Mouse (Mus musculus) hindbrain, embryonic 11.5 days (tissue): Measurements from ENCODE around the gene Entr1. TPM values are rescaled to one million over a fixed set of nuclear protein-coding genes. Genes with fewer than 3 reads are reported as not detected.
A peak's percentile ranks its signal among the peaks of the same experiment; 100 is the strongest.

Experiments
- ATAC-seq: fragments of 200-750 bp; cut with Nextera tagmentation; 2 replicates; pipeline ENCODE4 v1.8.0; 2017; ENCODE audit warnings: mild to moderate bottlenecking, moderate TSS enrichment, moderate library complexity; ENCODE audit not compliant: low FRiP score
- DNase-seq: peaks from one replicate; pipeline ENCODE4 v3.0.0-alpha.2; 2015; ENCODE audit warnings: low spot score
- H3K27ac ChIP-seq: fragments of 300-500 bp; sonication (generic); 2 replicates; pipeline ENCODE4 v1.5.1; 2014; ENCODE audit warnings: mild to moderate bottlenecking, low read depth, low read length
- H3K27me3 ChIP-seq: fragments of 300-500 bp; sonication (generic); 2 replicates; pipeline ENCODE4 v1.6.1; 2014; ENCODE audit warnings: mild to moderate bottlenecking, low read length, moderate library complexity, mixed read lengths; ENCODE audit not compliant: control insufficient read depth, insufficient read depth
- H3K36me3 ChIP-seq: fragments of 300-500 bp; sonication (generic); 2 replicates; pipeline ENCODE4 v1.6.1; 2014; ENCODE audit warnings: mild to moderate bottlenecking, low read length, moderate library complexity, mixed read lengths; ENCODE audit not compliant: control insufficient read depth, insufficient read depth
- H3K4me1 ChIP-seq: fragments of 300-500 bp; sonication (generic); replicated peaks from 2 replicates; pipeline ENCODE4 v1.6.1; 2014; ENCODE audit warnings: low read length, mixed read lengths; ENCODE audit not compliant: control insufficient read depth, insufficient read depth
- H3K4me2 ChIP-seq: fragments of 300-500 bp; sonication (generic); replicated peaks from 2 replicates; pipeline ENCODE4 v1.6.1; 2014; ENCODE audit warnings: mild to moderate bottlenecking, low read depth, low read length
- H3K4me3 ChIP-seq: fragments of 300-500 bp; sonication (generic); 2 replicates; pipeline ENCODE4 v1.5.1; 2014; ENCODE audit warnings: low read depth, low read length
- H3K9ac ChIP-seq: fragments of 300-500 bp; sonication (generic); 2 replicates; pipeline ENCODE4 v1.6.1; 2014; ENCODE audit warnings: low read depth, low read length
- H3K9me3 ChIP-seq: fragments of 300-500 bp; sonication (generic); 2 replicates; pipeline ENCODE4 v1.6.1; 2016; ENCODE audit warnings: low read length; ENCODE audit not compliant: control insufficient read depth
- WGBS: fragments of 180-500 bp; shearing (Covaris S2); extraction: QIAGEN DNeasy Blood & Tissue Kit; methylation state at CpG from one replicate; pipeline ENCODE4 v1.1.7; 2014; 5-methylcytosine and 5-hydroxymethylcytosine counted together
- polyA plus RNA-seq: library from polyadenylated mRNA; unstranded; fragments of >200 nt; fragmentation: Nextera tagmentation; extraction: Ambion mirVana; gene quantifications from 2 replicates; pipeline ENCODE4 v1.2.1, GENCODE M21; 2014

Entr1 gene
- polyA plus RNA-seq, 1 experiment from 2014 or later: 140 TPM

DNA sequence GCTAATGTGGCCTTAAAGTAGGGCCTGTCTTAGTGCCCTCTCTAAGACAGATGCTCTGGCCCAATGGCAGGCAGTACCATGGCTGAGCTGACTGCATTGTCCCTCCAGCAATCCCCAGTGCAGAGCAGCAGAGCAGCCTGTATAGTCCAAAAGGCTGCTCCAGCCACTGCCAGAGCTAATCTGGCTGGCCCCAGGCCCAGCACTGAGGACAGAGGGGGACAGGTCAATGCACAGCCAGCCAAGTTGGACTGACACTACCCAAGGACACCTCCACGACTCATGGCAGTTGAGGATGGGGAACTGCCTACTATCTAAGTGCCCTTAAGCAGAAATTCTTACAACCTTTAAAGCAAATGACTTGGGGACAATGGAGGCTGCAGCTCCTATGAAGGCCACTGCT, 20.5 kb downstream of the Entr1 start:
- Histone ChIP-seq H3K4me2 (no peak overlapping the region), H3K27ac (no peak overlapping the region), H3K9me3 (no peaks in the 10 kb centered on the region), H3K9ac (no peak overlapping the region), H3K27me3 (no peaks in the 10 kb centered on the region), H3K4me3 (no peak overlapping the region), H3K36me3 (peaks cover 18% of the 10 kb centered on the region), H3K4me1 (no peaks in the 10 kb centered on the region)
- 76% methylated on average over 1 of the region's 1 CpGs for WGBS
- DNase-seq (no peak), ATAC-seq (no peak)

DNA sequence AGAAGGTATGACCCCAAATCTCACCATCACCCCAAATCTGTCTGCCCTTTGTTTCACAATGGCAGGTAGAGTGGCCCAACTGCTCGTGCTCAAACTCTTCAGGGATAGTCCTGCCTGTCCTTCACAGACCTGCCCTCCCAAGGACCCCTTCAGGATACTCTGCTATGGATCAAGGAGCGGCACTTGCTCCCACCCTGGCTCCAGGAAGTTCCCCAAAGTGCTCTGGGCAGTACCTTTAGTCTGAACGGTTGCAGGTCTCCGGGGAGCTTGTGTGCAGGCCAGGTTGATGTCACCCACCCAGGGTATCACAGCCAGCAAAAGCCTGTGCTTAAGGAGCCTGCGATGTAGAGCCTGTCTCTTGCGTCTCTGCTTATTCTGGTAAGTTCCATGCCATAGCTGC, 21.2 kb downstream of the Entr1 start:
- no peaks in the 10 kb centered on the region for H3K27me3 ChIP-seq
- no peaks in the 10 kb centered on the region for H3K9me3 ChIP-seq
- no peaks in the 10 kb centered on the region for H3K4me1 ChIP-seq
- H3K36me3 ChIP-seq: peaks cover 20% of the 10 kb centered on the region
- H3K4me2 ChIP-seq: no peak overlapping the region
- DNase-seq: no peak
- no peak overlapping the region for H3K4me3 ChIP-seq
- no peak for ATAC-seq
- H3K27ac ChIP-seq: no peak overlapping the region
- no peak overlapping the region for H3K9ac ChIP-seq
- 96% methylated on average over 6 of the region's 6 CpGs for WGBS

DNA sequence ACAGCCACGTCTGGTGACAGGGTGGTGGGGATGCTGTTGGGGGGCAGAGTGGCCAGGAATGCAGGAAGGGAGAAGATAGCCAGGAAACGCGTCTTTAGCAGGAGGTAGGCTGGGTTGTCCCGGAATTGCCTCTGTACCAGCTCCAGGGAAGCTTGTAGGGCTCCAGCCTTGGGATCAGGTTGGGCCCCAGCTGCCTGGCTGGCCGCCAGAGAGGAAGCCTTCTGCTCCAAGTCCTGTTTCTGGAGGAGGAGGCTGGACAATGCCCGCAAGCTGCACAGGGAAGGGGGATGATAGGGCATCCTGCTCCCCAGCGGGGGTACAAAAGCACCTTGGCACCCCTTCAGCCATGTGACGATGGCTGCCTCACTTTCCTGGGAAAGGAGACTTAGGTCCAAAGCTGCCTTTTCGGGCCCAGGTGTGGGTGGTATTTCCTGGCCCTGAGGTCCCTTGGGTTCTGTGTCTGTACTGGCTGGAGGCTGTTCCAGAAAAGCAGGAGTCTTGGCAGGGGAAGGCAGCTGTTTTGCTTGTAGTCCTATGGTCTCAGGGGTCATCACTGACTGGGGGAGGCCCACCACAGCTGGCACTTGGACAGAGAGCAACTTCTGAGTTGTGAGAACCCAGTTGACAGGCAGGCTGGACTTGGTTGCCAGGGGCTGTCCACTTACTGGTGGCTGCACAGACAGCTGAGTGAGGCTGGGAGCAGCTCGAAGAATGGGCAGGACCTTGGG, 24.2 kb downstream of the Entr1 start:
- Histone ChIP-seq H3K4me3 (no peak overlapping the region), H3K4me2 (no peak overlapping the region), H3K36me3 (peaks cover 18% of the 10 kb centered on the region), H3K9me3 (no peaks in the 10 kb centered on the region), H3K27ac (no peak overlapping the region), H3K4me1 (no peaks in the 10 kb centered on the region), H3K9ac (no peak overlapping the region), H3K27me3 (no peaks in the 10 kb centered on the region)
- no peak for ATAC-seq
- 87% methylated on average over 10 of the region's 10 CpGs for WGBS
- DNase-seq: no peak

DNA sequence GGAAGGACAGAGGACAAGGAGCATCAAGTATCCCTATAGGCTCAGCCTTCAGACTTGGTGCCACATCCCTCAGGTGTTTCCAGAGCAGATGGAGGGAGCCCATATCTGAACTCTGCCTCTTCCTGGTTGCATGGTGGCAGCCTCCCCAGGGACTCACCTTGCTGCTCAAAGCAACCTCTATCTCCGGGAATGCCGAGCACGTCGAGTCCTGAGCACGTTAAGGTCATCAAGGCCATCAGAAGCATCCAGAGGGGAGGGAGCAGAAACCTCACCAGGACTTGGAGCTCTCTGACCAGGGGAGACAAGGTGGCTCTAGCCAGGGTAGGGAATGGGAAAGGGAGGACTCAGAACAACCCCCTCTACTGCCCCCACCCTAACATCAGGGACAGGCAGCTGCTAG, 25.6 kb downstream of the Entr1 start:
- no peak overlapping the region for H3K27ac ChIP-seq
- H3K4me2 ChIP-seq: no peak overlapping the region
- H3K4me1 ChIP-seq: no peaks in the 10 kb centered on the region
- no peak overlapping the region for H3K4me3 ChIP-seq
- no peak for DNase-seq
- peaks cover 17% of the 10 kb centered on the region for H3K36me3 ChIP-seq
- H3K9ac ChIP-seq: no peak overlapping the region
- no peaks in the 10 kb centered on the region for H3K9me3 ChIP-seq
- no peaks in the 10 kb centered on the region for H3K27me3 ChIP-seq
- no peak for ATAC-seq
- 83% methylated on average over 5 of the region's 5 CpGs for WGBS

DNA sequence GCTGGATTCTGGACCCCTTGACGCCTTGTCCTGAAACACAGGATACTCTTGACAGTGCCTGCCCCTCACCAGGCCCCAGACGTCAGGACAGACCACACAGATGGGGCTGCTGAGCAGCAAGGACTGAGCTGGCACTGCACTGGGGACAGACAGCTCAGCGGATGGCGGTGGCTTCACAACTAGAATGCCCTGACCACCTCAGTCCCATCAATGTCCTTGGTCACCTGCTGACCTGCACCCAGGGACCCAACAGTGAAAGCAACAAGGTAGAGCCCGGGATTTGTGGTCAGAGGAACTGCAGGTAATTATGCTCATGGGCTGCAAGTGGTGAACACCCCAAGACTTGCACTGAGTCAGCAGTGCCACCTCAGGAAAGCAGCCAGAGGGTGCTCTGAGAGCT, 26.1 kb downstream of the Entr1 start:
- ATAC-seq (no peak), DNase-seq (no peak)
- Histone ChIP-seq H3K4me2 (no peak overlapping the region), H3K4me1 (no peaks in the 10 kb centered on the region), H3K9ac (no peak overlapping the region), H3K27me3 (no peaks in the 10 kb centered on the region), H3K9me3 (no peaks in the 10 kb centered on the region), H3K36me3 (peaks cover 14% of the 10 kb centered on the region), H3K27ac (no peak overlapping the region), H3K4me3 (no peak overlapping the region)
- 82% methylated on average over 5 of the region's 5 CpGs for WGBS

DNA sequence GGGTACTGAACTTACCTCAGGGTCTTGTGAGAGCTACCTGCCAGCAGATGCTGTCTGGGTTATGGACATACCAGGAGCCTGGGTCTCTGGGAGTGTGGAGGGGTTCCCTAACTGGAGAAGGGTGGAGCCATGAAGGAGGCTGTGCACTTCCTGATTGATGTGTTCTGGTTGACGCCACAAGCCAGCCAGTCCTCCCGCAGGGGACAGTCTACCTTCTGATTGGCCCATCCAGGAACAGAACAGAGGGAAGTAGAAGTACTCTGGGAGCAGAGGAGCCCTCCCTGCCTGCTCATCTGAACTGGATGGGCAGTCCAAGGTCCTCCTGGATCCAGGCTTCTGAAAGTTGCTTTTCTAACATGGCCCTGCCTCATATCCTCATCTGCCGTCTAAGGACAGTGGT, 28.3 kb downstream of the Entr1 start, which contains the start of gene Card9:
TSS of gene Card9 (minus strand) at position 147 of the 400 bp plus-strand sequence.
- no peak within 1 kb of the TSS for H3K9ac ChIP-seq
- DNase-seq (no peak), ATAC-seq (no peak)
- no peak within 1 kb of the TSS for H3K4me2 ChIP-seq
- H3K27me3 ChIP-seq: no peaks in the 10 kb centered on the region
- H3K4me3 ChIP-seq: no peak within 1 kb of the TSS
- H3K36me3 ChIP-seq: peaks cover 9% of the 10 kb centered on the region; the same call in 1 of the 2 replicates
- H3K27ac ChIP-seq: no peak within 1 kb of the TSS
- no peaks in the 10 kb centered on the region for H3K4me1 ChIP-seq
- no peaks in the 10 kb centered on the region for H3K9me3 ChIP-seq
- WGBS: 43% methylated on average over 3 of the region's 3 CpGs

DNA sequence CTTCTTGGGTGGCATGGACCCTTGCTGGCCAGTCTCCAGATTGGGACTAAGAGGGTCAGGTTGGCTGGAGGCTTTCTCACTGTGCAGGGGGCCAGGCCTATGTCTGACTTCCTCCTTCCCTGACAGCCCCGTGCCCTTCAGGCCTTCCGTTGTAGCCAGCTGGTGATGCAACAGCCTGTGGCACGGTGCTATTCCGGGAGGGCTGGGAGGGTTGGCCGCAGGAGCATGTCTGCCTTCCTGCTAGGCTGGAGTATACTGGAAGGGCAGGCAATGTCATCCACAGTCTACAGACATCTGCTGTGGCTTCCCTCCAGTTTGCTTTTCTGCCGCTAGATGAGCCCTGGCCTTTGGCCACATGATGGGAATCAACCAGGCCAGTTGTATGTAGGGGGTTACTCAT, 29.1 kb downstream of the Entr1 start:
- no peak for ATAC-seq
- no peak overlapping the region for H3K4me3 ChIP-seq

DNA sequence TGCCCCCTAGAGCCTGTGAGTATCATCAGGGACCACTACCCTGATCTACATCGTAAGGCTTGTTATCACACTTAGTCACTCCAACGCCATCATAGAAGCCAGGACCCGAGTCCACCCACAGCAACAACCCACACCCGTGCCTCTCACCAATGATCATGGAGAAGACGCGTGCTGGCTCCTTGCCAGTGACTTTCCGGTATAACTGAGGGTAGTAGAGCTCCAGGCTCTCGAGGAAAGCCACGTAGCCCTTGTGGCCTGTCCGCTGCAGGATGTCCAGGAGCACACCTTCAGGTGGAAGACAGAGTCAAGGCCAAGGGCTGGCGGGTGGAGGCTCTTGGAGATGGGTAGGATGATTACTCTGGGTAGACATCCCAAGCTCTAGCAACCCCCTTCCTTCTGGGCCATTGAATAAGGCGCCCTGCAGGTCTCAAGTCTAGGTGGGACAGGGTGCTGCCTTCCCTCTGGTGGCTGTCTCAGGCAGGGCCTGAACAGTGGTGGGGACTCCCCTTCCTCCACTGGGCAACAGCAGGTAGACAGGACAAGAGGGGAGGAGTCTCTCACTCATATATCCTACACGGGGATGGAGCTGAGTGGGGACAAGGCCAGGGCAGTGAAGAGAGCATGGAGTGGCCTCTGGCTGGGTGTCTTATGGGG, 30.3 kb downstream of the Entr1 start:
- Histone ChIP-seq H3K4me3 (no peak overlapping the region), H3K27ac (no peak overlapping the region), H3K4me2 (no peak overlapping the region), H3K27me3 (no peaks in the 10 kb centered on the region), H3K9ac (no peak overlapping the region), H3K36me3 (0 out of 2 replicates have a peak, but pooled peaks cover 2% of the 10 kb centered on the region), H3K4me1 (no peaks in the 10 kb centered on the region), H3K9me3 (no peaks in the 10 kb centered on the region)
- 87% methylated on average over 13 of the region's 13 CpGs for WGBS
- DNase-seq (no peak), ATAC-seq (0 out of 2 replicates have a peak, but pooled peaks have one; percentile 14)

More for the DNA sequence above, 29.1 kb downstream of the Entr1 start:
- Histone ChIP-seq H3K4me2 (no peak overlapping the region), H3K27ac (no peak overlapping the region), H3K36me3 (0 out of 2 replicates have a peak, but pooled peaks cover 5% of the 10 kb centered on the region), H3K9ac (no peak overlapping the region), H3K27me3 (no peaks in the 10 kb centered on the region), H3K9me3 (no peaks in the 10 kb centered on the region), H3K4me1 (no peaks in the 10 kb centered on the region)
- DNase-seq: no peak
- 89% methylated on average over 6 of the region's 6 CpGs for WGBS

DNA sequence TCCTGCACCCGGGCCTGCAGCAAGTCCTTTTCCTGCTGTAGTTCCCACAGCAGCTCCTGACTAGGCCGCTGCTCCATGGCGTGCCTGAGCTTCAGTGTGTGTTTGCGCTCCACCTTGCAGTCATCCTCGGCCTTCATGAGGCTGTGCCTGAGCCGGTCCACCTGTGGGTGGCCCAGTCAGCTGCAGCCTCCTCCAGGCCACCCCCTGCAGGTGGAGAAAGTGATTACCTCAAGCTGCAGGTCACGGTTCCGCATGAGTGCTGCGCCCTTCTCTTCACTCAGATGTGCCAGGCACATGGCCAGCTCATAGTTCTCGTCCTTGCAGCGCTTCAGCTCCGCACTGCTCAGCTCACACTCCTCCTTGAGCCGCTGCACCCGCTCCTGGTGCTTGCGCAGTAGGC, 31.6 kb downstream of the Entr1 start:
- Histone ChIP-seq H3K27me3 (no peaks in the 10 kb centered on the region), H3K4me2 (no peak overlapping the region), H3K27ac (no peak overlapping the region), H3K9ac (peak overlapping the region; percentile 12; the same call in 1 of the 2 replicates), H3K9me3 (no peaks in the 10 kb centered on the region), H3K4me1 (peaks cover 4% of the 10 kb centered on the region; the same call in 1 of the 2 replicates), H3K4me3 (no peak overlapping the region), H3K36me3 (no peaks in the 10 kb centered on the region)
- DNase-seq: no peak
- WGBS: 55% methylated on average over 15 of the region's 15 CpGs
- no peak for ATAC-seq
